Mouse (Mus musculus) gonadal fat pad, adult 2 months (tissue): Measurements from ENCODE around the gene Ctnnbip1. TPM values are rescaled to one million over a fixed set of nuclear protein-coding genes. Genes with fewer than 3 reads are reported as not detected.
"Not testable (repeated sequence)": the region's sequence is repeated elsewhere in the genome, so short reads cannot be mapped to it uniquely, and the experiment has no call there.

Experiments
- DNase-seq: peaks from one replicate; pipeline ENCODE4 v3.0.0-alpha.2; 2012; ENCODE audit warnings: low read depth
- polyA plus RNA-seq: library from polyadenylated mRNA; depleted of rRNA; stranded (reverse); fragments of >200 nt; gene quantifications from 2 replicates; pipeline ENCODE4 v1.2.3, GENCODE M21; 2012

Ctnnbip1 gene
- polyA plus RNA-seq, 1 experiment = 42.3 TPM

GRCm38 (mm10) chr4:149586783-149587595 is 69.0 kb downstream of the Ctnnbip1 start:
- no peak for DNase-seq

- no peak for DNase-seq
Observed at GRCm38 (mm10) chr4:149587596-149588168, 69.6 kb downstream of the Ctnnbip1 start.

DNA sequence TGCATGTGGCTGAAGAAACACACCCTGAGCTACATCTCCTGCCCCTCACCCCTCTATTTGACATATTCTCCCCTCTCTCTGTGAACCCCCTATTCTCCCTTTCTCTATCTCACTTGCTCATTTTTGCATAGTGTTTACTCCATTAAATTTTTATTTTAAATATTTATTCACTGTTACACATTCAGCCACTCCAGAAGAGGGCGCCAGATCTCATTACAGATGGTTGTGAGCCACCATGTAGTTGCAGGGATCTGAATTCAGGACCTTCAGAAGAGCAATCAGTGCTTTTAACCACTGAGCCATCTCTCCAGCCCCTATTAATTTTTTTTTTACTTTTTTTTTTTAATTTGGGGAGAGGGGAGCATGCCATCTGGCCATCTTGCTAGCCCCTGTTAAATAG is 72.2 kb downstream of the Ctnnbip1 start:
- no peak for DNase-seq

GRCm38 (mm10) chr4:149591486-149591885 is 73.5 kb downstream of the Ctnnbip1 start:
- no peak for DNase-seq

DNA sequence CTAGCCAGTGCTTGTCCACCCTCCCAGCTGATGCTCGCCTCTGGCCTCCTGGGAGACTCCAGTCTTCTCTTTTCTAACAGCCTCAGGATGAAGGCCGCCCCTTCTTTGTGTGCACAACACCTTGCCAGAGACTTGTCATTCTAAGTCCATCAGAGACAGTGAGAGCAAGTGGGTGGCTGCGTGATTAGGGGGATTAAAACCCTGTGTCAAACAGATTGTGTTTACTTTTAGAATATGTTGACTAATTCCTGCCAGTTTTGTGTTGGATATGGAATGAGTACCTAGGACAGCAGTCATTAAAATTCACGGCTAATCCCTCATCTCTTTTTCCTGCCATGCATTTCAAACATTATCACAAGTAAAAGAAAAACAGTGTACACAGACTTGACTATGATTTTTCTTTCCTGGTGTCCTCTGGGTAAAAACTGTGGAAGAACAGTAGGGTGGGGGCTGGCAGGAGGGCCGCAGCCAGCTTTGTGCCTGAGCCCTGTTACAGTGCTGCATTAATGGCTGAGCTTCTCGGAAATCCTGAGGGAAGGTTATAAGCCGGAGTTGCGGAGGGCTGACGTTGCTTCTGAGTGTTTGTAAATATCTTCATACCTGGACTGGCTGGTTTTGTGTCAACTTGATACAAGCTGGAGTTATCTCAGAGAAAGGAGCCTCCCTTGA is 77.0 kb downstream of the Ctnnbip1 start:
- DNase-seq = no peak

DNA sequence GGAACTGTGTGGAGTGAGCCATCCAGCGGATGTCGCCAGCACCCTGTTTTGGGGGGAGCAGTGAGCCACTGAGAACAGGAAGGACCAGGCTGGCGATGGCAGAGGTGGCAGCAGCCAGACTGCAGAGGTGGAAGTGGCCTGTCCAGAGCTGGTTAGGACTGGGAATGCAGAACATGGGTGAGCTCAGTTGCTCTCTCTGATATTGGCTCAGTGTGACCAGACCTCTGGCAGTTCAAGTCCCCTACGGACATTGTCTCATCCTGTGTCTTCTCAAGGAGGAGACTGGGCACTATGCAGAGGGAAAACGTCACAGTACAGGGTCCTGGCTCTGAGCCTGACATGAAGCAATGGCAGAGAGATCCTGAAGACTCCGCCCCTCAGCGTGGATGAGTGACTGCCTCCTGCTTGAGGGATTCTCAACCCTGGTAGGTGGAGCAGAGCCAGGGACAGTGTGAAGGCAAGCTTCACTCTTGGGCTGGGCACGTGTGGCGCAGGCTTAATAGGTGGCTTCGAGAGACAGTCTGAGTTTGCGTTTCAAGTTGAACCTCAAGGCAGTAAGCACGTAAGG is 79.7 kb downstream of the Ctnnbip1 start:
- DNase-seq = peak; percentile 66

DNA sequence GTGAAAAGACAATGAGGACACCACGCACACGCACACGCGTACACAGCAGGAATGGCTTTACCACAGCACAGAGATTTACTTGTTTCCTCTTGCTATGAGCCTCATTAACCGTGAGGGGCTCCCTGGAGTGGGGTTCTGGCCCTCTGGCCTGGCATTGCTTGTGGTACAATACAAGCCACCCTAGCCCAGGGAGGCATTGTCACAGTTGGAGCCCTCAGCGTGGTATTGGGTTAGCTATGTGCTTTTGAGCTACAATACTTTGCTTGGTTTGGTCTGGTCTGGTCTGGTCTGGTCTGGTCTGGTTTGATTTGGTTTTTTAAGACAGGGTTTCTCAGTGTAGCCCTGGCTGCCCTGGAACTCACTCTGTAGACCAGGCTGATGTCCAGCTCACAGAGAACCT is 81.5 kb downstream of the Ctnnbip1 start:
- DNase-seq = no peak

GRCm38 (mm10) chr4:149600130-149600529 is 82.1 kb downstream of the Ctnnbip1 start:
- DNase-seq = no peak

DNA sequence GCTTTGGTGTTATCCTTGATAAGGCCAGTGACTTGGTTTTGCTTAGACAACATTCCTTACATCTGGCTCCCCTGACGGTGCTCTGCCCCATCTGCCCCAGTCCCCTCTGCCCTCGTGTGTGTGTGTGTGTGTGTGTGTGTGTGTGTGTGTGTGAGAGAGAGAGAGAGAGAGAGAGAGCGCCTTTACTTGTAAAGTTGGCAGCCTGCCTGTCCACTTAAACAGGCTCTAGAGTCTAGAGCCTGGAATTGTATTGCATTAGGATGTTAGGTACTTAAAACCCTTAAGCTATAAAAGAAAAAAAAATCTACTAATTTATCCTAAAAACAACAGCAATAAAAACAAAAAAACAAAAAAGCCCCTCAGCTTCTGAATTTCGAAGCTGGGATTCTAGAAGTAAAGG is 83.4 kb downstream of the Ctnnbip1 start:
- no peak for DNase-seq

- no peak for DNase-seq
Observed at GRCm38 (mm10) chr4:149602236-149602635, 84.2 kb downstream of the Ctnnbip1 start.

DNA sequence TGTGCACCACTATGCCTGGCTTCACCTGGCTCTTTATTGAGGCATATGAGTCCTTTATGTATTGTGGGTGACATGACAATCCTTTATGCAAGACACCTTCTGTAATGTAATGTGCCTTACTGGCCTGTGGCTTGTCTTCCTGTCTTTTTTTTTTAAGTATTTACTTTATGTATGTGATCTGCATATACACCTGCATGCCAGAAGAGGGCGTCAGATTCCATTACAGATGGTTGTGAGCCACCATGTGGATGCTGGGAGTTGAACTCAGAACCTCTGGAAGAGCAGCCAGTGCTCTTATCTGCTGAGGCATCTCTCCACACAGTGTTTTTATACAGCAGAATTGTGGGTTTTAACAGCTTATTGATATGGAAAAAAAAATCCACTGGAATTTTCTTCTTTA is 85.8 kb downstream of the Ctnnbip1 start:
- DNase-seq = no peak

DNA sequence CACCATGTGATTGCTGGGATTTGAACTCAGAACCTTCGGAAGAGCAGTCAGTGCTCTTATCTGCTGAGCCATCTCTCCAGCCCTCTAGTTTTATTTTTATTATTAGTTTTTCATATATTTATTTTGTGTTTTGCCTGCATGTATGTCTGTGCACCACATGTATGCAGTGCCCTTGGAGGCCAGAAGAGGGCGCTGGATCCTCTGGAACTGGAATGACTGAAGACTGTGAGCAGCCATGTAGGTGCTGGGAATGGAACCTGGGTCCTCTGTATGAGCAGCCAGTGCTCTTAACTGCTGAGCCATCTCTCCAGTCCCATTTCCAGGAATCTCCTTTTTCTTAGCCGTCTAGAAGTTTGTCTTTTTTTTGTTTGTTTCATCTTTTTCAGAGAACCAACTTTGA is 86.5 kb downstream of the Ctnnbip1 start:
- DNase-seq = no peak

- DNase-seq = no peak
Observed at GRCm38 (mm10) chr4:149606056-149606455, 88.0 kb downstream of the Ctnnbip1 start.

DNA sequence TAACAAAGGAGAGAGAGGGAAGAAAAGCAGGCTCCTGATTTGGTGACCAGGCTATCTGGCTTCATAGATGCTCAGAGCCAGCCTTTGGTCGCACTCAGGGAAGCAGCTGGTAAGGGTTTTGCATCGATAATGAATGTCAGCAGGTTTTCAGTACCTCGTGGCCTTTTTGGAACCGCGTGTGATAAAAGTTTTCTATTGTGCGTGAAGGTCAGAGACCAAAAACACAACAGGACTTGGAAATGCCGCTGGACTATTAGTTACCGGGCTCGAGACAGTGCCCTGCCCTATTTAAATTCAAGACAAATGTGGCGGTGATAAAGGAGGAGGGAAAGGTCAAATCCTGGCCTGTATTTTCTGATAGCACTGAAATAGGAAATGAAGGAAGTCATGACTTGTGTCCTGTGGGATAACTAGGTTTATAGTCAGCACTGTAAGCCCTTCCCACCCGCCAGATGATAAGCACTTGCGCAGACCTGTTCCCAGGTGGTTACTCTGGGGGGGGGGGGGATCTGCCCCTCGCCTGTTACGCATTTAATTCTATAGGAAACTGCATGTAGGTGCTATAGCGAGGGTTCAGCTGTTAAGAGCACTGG is 88.8 kb downstream of the Ctnnbip1 start:
- no peak for DNase-seq

DNA sequence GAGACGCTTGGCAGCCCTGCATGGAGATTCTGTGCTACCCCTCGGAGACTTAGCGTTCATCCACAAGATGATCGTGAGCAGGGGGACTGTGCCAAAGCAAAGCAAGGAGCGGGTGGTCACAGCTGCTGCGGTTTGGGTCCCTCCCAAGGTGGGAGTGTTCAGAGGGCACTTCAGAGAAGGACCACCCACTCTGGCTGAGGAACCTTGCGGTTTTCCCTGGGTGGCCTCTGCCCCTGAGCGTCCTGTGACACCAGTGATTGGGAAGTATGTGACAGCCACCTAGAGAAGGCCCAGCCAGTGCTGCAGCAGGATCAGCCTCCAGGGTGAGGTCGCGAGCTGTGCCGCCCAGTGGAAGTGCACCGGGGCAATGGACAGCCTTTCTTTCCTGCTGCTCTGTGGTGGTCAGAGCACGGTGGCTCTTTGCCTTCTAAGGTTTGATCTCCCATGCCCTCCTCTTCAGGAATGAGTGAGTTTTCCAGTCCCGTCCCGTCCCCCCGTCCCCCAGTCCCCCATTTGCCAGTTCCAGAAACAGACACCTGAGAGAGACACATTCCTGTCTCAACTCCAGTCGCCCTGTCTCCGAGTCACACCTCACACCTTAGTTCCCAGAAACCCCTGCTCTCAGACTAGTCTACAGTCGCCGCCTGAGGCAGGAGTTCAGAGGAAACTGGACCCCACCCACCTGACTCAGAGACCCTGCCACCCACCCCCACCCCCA is 89.7 kb downstream of the Ctnnbip1 start:
- no peak for DNase-seq

- DNase-seq = no peak
Observed at GRCm38 (mm10) chr4:149608309-149608638, 90.2 kb downstream of the Ctnnbip1 start.

DNA sequence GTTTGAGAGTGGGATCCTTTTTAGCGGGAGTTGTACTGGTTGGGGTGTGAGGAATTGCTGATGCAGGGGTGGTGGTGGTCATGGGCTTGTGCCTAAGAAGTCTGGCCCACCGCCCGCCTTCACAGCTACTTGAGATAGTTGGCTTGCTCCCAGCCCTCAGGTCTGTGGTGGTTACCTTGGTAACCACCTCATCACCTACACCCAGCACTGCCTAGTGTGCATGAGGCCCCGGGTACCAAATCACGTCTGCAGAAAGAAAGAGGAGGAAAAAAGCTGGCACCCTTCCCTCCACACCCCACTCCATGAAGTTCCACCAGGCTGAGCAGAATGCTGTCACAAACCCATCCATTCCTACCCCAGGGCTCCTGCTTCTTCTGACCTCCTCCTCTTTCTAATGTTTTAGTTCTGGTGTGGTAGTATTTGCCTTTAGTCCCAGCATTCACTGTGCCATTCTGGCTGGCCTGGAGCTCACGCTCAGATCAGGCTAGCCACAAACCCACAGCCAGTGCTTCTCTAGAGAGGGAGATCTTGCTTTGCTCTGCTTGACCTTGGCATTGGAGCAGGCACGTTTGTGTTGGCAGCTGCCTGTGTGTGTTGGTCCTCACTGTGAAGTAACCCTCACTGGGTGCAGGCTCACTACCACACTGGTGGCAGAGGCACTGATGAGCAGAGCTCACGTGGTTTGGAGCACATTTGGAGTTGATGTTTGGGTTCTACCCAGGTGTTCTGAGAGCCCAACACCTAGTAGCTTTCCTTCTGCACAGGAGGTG is 91.4 kb downstream of the Ctnnbip1 start:
- DNase-seq = no peak

DNA sequence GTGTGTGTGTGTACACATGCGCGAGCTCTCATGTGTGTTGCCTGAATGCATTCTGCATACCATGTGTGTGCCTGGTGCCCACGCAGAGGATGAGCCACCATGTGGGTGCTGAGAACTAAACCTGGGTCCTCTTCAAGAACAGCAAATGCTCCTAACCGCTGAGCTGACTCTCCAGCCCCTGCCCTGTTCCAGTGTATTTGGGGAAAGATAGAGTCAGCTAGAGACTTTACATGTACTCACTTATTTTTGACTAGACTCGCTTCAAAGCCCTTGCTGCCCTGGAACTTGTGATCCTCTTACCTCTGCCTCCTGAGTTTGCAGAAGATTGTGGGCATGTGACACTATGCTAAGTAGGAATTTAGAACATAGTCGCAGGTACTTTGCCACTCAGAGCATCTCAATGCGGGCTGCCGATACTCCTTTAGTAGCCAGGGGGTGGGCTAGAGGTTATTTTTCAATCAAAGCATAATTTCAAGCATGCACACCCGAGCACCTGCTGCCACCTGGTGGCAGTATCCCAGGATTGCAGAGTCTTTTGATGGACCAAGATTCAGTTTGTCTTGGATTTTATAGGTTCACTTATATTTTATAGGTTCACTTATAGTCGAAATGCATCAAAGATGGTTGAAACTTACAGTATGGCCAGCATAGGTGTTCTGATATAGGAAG is 93.5 kb downstream of the Ctnnbip1 start:
- DNase-seq = no peak

DNA sequence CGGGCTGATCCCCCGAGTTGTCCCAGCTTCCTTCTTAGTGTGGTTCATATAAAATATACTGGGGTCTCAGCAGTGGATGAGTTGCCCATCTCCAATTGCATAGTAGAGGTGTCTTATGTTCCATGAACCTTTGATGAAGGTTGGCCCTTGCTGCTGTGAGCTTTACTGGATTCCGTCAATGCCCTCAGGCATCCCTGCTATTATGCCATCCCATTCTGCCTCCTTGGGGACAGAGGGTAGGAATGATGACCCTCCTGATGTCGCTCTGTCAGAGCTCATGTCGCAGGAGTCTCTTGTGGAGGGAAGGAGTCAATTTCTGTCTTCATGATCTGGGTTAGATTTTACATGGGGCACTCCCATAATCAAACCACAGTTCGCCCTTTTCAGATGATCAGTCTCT is 95.5 kb downstream of the Ctnnbip1 start:
- DNase-seq = not testable (repeated sequence)

DNA sequence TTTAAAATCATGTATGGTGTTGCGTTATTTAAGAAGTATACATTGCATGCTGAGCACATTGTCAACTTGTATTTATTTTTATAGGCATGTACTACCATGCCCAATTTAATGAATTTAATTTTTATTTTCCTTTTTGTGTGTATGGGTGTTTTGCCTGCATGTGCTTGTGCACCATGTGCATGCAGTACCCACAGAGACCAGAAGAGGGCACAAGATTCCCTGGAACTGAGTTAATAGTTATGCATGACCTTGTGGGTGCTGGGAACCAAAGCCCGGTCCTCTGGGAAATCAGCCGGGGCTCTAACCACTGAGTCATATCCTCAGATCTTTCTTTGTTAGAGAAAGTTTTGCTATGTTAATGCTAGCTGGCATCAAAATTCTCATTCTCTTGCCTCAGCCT is 96.8 kb downstream of the Ctnnbip1 start:
- DNase-seq = no peak
